Mouse (Mus musculus): ENCODE measurements at regions not wholly inside any gene's neighbourhood (a gene's known extent, or its start where the extent isn't known, plus 50 kb on each side); places are given as distances from the start of the nearest gene placed in this dataset.

GRCm38 (mm10) chr10:38147421-38147820 is 674.2 kb downstream of the Rfpl4b start:
- 88% methylated on average over 2 of the region's 2 CpGs for WGBS
- H3K36me3 ChIP-seq, result no peaks in the 10 kb centered on the region
- H3K4me1 ChIP-seq (replicated peaks), result no peaks in the 10 kb centered on the region
- no peaks in the 10 kb centered on the region for H3K27me3 ChIP-seq
- no peak overlapping the region for H3K4me2 ChIP-seq (replicated peaks)
- no peak overlapping the region for H3K9ac ChIP-seq (replicated peaks)
- H3K9me3 ChIP-seq, result no peaks in the 10 kb centered on the region
- no peak for ATAC-seq
- H3K27ac ChIP-seq, result no peak overlapping the region
- H3K4me3 ChIP-seq (replicated peaks), result no peak overlapping the region

GRCm38 (mm10) chr10:38139196-38139595 is 682.4 kb downstream of the Rfpl4b start:
- H3K36me3 ChIP-seq, result no peaks in the 10 kb centered on the region
- no peak overlapping the region for H3K27ac ChIP-seq
- H3K4me2 ChIP-seq (replicated peaks), result no peak overlapping the region
- no peaks in the 10 kb centered on the region for H3K27me3 ChIP-seq
- no peak overlapping the region for H3K9ac ChIP-seq (replicated peaks)
- no peak overlapping the region for H3K4me3 ChIP-seq (replicated peaks)
- H3K9me3 ChIP-seq, result no peaks in the 10 kb centered on the region
- no peak for ATAC-seq
- no peaks in the 10 kb centered on the region for H3K4me1 ChIP-seq (replicated peaks)

GRCm38 (mm10) chr10:38121911-38122573 is 699.5 kb downstream of the Rfpl4b start:
- H3K9ac ChIP-seq (replicated peaks), result no peak overlapping the region
- H3K27ac ChIP-seq, result no peak overlapping the region
- no peaks in the 10 kb centered on the region for H3K36me3 ChIP-seq
- no peaks in the 10 kb centered on the region for H3K9me3 ChIP-seq
- no peak overlapping the region for H3K4me2 ChIP-seq (replicated peaks)
- H3K4me3 ChIP-seq (replicated peaks), result no peak overlapping the region
- no peaks in the 10 kb centered on the region for H3K27me3 ChIP-seq
- H3K4me1 ChIP-seq (replicated peaks), result no peaks in the 10 kb centered on the region
- 85% methylated on average over 3 of the region's 3 CpGs for WGBS
- no peak for ATAC-seq

GRCm38 (mm10) chr10:38118601-38119000 is 703.0 kb downstream of the Rfpl4b start:
- no peaks in the 10 kb centered on the region for H3K9me3 ChIP-seq
- WGBS, result 92% methylated on average over 1 of the region's 1 CpGs
- H3K36me3 ChIP-seq, result no peaks in the 10 kb centered on the region
- H3K27me3 ChIP-seq, result no peaks in the 10 kb centered on the region
- no peak overlapping the region for H3K4me2 ChIP-seq (replicated peaks)
- no peaks in the 10 kb centered on the region for H3K4me1 ChIP-seq (replicated peaks)
- H3K9ac ChIP-seq (replicated peaks), result no peak overlapping the region
- H3K27ac ChIP-seq, result no peak overlapping the region
- H3K4me3 ChIP-seq (replicated peaks), result no peak overlapping the region
- no peak for ATAC-seq

- Histone ChIP-seq H3K4me1 (replicated peaks) (no peaks in the 10 kb centered on the region), H3K36me3 (no peaks in the 10 kb centered on the region), H3K27ac (no peak overlapping the region), H3K9ac (replicated peaks) (no peak overlapping the region), H3K9me3 (no peaks in the 10 kb centered on the region), H3K27me3 (no peaks in the 10 kb centered on the region), H3K4me3 (replicated peaks) (no peak overlapping the region), H3K4me2 (replicated peaks) (no peak overlapping the region)
- 81% methylated on average over 1 of the region's 1 CpGs for WGBS
- no peak for ATAC-seq
Observed at GRCm38 (mm10) chr10:38116516-38116915, 705.1 kb downstream of the Rfpl4b start.

- Histone ChIP-seq H3K27me3 (no peaks in the 10 kb centered on the region), H3K9me3 (no peaks in the 10 kb centered on the region), H3K36me3 (no peaks in the 10 kb centered on the region), H3K4me1 (replicated peaks) (no peaks in the 10 kb centered on the region), H3K4me3 (replicated peaks) (no peak overlapping the region), H3K4me2 (replicated peaks) (no peak overlapping the region), H3K9ac (replicated peaks) (no peak overlapping the region), H3K27ac (no peak overlapping the region)
- 84% methylated on average over 2 of the region's 2 CpGs for WGBS
- no peak for ATAC-seq
Observed at GRCm38 (mm10) chr10:38114194-38114593, 707.4 kb downstream of the Rfpl4b start.

- no peak overlapping the region for H3K4me3 ChIP-seq (replicated peaks)
- ATAC-seq, result no peak
- H3K36me3 ChIP-seq, result no peaks in the 10 kb centered on the region
- 85% methylated on average over 6 of the region's 6 CpGs for WGBS
- no peaks in the 10 kb centered on the region for H3K9me3 ChIP-seq
- no peaks in the 10 kb centered on the region for H3K27me3 ChIP-seq
- no peak overlapping the region for H3K4me2 ChIP-seq (replicated peaks)
- no peak overlapping the region for H3K27ac ChIP-seq
- no peak overlapping the region for H3K9ac ChIP-seq (replicated peaks)
- H3K4me1 ChIP-seq (replicated peaks), result no peaks in the 10 kb centered on the region
Observed at GRCm38 (mm10) chr10:38108591-38108990, 713.0 kb downstream of the Rfpl4b start.

- Histone ChIP-seq H3K36me3 (no peaks in the 10 kb centered on the region), H3K9ac (replicated peaks) (no peak overlapping the region), H3K4me1 (replicated peaks) (no peaks in the 10 kb centered on the region), H3K4me3 (replicated peaks) (no peak overlapping the region), H3K9me3 (no peaks in the 10 kb centered on the region), H3K27me3 (no peaks in the 10 kb centered on the region), H3K27ac (no peak overlapping the region), H3K4me2 (replicated peaks) (no peak overlapping the region)
- no peak for ATAC-seq
- 59% methylated on average over 1 of the region's 1 CpGs for WGBS
Observed at GRCm38 (mm10) chr10:38103570-38103969, 718.0 kb downstream of the Rfpl4b start.

- H3K9ac ChIP-seq (replicated peaks), result no peak overlapping the region
- H3K9me3 ChIP-seq, result peaks cover 2% of the 10 kb centered on the region; the same call in 1 of the 2 replicates
- no peak overlapping the region for H3K4me3 ChIP-seq (replicated peaks)
- H3K36me3 ChIP-seq, result no peaks in the 10 kb centered on the region
- ATAC-seq, result no peak
- 96% methylated on average over 2 of the region's 2 CpGs for WGBS
- no peaks in the 10 kb centered on the region for H3K27me3 ChIP-seq
- H3K27ac ChIP-seq, result no peak overlapping the region
- H3K4me2 ChIP-seq (replicated peaks), result no peak overlapping the region
- no peaks in the 10 kb centered on the region for H3K4me1 ChIP-seq (replicated peaks)
Observed at GRCm38 (mm10) chr10:38078521-38078920, 743.1 kb downstream of the Rfpl4b start.

GRCm38 (mm10) chr10:38072394-38072793 is 749.2 kb downstream of the Rfpl4b start:
- no peaks in the 10 kb centered on the region for H3K9me3 ChIP-seq
- H3K27me3 ChIP-seq, result no peaks in the 10 kb centered on the region
- no peak overlapping the region for H3K9ac ChIP-seq (replicated peaks)
- no peak overlapping the region for H3K27ac ChIP-seq
- no peak overlapping the region for H3K4me2 ChIP-seq (replicated peaks)
- no peaks in the 10 kb centered on the region for H3K36me3 ChIP-seq
- no peak overlapping the region for H3K4me3 ChIP-seq (replicated peaks)
- ATAC-seq, result no peak
- no peaks in the 10 kb centered on the region for H3K4me1 ChIP-seq (replicated peaks)
- WGBS, result 65% methylated on average over 1 of the region's 1 CpGs

GRCm38 (mm10) chr10:38059050-38059449 is 762.5 kb downstream of the Rfpl4b start:
- no peak for ATAC-seq
- Histone ChIP-seq H3K27ac (no peak overlapping the region), H3K36me3 (peaks cover 3% of the 10 kb centered on the region; the same call in 1 of the 2 replicates), H3K4me1 (replicated peaks) (no peaks in the 10 kb centered on the region), H3K9me3 (peaks cover 16% of the 10 kb centered on the region; the same call in 1 of the 2 replicates), H3K27me3 (no peaks in the 10 kb centered on the region), H3K9ac (replicated peaks) (no peak overlapping the region), H3K4me3 (replicated peaks) (no peak overlapping the region), H3K4me2 (replicated peaks) (no peak overlapping the region)
- 92% methylated on average over 8 of the region's 8 CpGs for WGBS

GRCm38 (mm10) chr10:38010452-38010851 is 811.1 kb downstream of the Rfpl4b start:
- no peak overlapping the region for H3K27ac ChIP-seq
- H3K27me3 ChIP-seq, result no peaks in the 10 kb centered on the region
- no peaks in the 10 kb centered on the region for H3K4me1 ChIP-seq (replicated peaks)
- no peak overlapping the region for H3K4me3 ChIP-seq (replicated peaks)
- WGBS, result 81% methylated on average over 2 of the region's 2 CpGs
- no peaks in the 10 kb centered on the region for H3K36me3 ChIP-seq
- no peak for ATAC-seq
- no peaks in the 10 kb centered on the region for H3K9me3 ChIP-seq
- no peak overlapping the region for H3K9ac ChIP-seq (replicated peaks)
- no peak overlapping the region for H3K4me2 ChIP-seq (replicated peaks)

Data from midbrain, embryonic 13.5 days (tissue).